Mouse (Mus musculus) left cerebral cortex, postnatal 4 days (tissue): Measurements from ENCODE around the gene 2610528A11Rik. TPM values are rescaled to one million over a fixed set of nuclear protein-coding genes. Genes with fewer than 3 reads are reported as not detected.
A peak's percentile ranks its signal among the peaks of the same experiment; 100 is the strongest.
"Not testable (repeated sequence)": the region's sequence is repeated elsewhere in the genome, so short reads cannot be mapped to it uniquely, and the experiment has no call there.

Source experiments
- DNase-seq: peaks from one replicate; pipeline ENCODE4 v3.0.0-alpha.2; 2022
- intact Hi-C: fragments of 180-260 bp; cut with DNase I; formaldehyde crosslinking; loops from one replicate; pipeline ENCODE4 v1.15.1; 2025
- total RNA-seq, 2 experiments: library from RNA; stranded (reverse); gene quantifications; 2 replicates each; pipeline ENCODE4 v1.2.3; 2021

Gene 2610528A11Rik
- total RNA-seq = under 1 TPM; 0.54 to 0.72 TPM

DNA sequence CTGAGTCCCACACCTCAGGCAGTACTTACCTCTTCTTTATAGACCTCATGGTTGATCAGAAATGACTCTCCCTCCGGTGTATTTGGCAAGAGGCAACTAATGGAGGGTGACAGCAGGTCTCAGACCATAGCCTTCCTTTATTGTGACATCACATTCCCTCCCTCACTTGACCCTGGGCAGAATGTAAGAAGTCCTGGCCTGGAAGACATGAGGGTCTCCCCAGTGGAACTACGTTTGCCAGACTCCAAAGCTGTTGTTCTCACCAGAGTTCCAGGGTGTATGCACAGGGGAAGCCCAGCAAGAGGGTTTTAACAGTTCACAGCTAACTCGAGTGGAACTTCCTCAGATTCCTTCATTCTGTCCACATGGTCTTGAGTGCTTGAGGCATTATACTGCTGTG, at the start of gene 2610528A11Rik:
2610528A11Rik (minus strand) TSS at position 101 of the 400 bp plus-strand sequence.
- intact Hi-C loops = no loop called here
- DNase-seq = no peak

DNA sequence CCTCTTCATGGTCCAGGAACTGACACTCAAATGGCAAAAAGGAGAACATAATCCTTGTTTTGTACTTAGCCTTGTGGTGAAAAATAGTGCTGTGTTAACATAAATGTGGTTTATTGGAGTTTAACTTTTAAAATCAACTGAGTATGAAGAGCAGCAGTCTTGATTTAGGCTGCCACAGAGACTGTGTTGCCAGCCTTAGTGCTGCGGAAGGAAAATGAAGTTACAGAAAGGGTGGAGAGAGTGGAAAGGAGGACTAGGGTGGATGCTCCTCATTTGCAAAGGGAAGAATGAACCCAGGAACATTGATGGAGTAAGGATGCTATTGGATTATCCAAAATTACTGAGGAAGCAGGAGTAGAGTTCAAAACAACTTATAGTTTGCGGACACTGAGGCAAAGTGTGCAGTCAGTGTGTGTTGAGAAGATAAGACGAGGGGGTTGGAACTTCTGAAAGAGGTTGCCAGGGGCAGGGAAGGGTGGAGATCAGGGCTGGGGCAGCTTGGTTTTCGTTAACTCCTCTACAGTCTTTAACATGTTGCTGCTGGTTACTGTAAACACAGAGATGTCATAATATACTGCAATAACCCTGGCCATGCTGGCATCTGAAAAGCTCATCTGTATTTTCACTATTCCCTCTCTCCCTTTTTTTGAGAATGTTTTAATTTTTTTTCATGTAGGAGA, 49.6 kb upstream of the 2610528A11Rik start:
- no peak for DNase-seq
- intact Hi-C loops = no loop called here

DNA sequence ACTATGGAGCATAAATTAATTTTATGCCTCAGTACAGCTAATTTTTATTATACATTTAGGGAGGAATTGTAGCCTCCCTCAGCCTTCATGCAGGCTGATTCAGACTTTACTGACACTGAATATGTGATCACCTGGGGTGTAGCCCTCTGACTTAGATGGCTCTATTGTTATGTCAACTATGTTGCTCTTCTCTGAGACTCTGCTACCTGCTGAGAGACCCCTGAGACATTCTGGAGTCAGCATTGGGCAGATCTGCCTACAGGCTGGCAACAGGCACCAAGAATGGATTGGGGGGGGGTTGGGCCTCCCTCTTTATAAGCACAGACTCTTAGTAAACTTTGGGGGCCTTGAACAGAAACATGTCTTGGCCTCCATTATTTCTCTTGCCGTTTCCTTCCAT, 40.6 kb upstream of the 2610528A11Rik start:
- no peak for DNase-seq
- intact Hi-C loops = no loop called here

DNA sequence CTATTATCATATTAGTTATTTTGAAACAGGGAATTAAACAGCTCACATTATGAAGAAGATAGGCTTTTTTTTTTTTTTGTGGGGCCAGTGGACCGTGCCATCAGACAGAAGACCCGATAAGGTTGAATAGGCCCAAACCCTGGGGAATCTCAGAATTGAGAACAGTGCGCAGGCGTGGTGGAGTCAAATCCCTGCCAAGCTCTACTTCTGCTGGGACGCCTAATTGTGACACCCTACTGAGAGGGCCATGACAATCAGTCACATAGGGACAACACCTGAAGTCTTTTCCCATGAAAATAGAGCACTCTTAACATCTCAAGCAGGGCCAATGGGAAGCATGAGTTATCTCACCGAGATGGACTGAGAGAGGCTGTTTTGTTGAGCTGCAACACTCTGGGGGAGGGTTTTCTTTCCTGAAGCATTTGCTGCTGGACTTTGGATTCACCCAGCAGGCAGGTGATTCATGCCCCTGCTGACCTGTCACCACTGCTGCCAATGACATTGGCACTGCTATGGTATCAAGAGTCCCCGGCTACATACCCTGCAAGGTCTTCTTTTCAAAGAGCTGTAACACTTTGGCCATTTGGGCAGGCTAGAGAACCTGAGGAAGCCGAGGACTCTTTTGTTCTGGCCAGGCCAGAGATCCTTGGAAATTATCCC, 25.4 kb upstream of the 2610528A11Rik start:
- no peak for DNase-seq

DNA sequence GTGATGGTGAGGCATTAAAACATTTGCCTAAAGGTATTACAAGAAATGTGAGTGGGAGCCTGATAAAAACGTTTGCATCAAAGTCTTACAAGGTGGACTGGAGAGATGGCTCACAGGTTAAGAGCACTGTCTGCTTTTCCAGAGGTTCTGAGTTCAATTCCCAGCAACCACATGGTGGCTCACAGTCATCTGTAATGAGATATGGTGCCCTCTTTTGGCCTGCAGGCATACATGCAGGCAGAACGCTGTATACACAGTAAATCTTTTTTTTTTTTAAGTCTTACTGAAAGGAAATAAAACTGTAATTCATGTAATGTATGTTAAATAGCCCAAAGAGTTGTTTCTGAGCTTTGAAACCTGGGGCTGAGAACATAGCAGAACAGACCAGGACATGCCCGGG, 23.8 kb upstream of the 2610528A11Rik start:
- intact Hi-C loops = not testable (repeated sequence)

More for the DNA sequence above, 25.4 kb upstream of the 2610528A11Rik start:
- intact Hi-C loops = no loop called here

DNA sequence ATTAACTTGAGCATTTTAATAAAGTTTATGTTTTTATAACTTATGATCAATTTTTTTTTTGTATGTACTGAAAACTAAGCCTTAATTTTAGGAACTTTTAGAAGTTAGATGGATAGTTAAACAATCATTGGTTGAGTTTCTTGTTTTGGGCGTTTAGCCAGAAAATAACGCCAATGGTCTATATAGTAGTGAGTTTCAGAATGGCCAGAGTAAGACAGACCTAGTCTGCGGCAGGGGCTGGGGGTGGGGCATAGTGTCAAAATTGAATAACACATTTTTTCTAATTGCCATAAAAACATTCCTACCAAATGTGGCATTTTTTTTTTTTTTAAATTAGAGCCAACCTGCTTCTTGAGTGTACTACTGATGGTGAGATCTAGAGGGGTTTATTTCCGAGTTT, 22.3 kb upstream of the 2610528A11Rik start:
- no peak for DNase-seq
- intact Hi-C loops = no loop called here

More for the DNA sequence above, 23.8 kb upstream of the 2610528A11Rik start:
- not testable (repeated sequence) for DNase-seq

DNA sequence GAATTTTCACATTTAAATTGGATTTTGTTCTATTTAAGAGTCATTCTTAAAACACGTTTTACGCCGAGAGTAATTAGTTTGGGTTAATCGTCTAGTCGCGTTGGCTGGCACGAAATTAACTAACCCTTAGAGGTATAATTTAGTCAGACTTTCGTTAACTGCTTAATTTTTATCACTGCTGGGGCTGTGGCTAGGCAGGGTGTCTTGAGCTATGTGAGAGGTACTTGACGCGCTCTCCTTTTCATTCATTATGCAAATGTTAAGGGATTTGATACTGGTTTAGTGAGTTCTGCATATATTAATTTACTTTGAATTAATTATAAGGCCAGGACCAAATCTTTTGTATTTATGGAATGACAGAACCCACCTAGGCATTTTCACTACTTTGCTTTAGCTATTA, 21.8 kb upstream of the 2610528A11Rik start:
- intact Hi-C loops = no loop called here
- no peak for DNase-seq

DNA sequence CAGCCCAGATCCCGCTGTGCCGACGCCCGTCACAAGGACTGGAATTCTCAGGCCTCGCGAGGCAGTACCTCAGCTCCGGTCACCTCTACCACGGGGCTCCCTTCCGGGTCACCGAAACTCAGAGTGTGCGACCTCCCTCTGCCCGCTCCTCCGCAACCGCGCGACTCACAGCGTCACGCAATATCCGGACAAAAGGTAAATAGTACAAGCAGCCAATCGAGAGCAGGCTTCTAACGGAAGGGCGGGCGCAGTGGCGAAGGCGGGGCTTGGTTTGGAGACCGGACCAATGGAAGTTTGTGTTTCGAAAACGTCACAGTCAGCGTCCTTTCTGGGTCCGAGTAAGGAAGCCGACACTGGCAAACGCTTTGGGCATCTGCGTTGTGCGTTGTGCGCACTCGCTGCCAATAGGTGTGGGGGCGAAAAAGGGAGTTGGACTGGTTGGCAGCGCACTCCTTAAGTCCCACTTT, 21.3 kb upstream of the 2610528A11Rik start, which contains the start of gene Ghitm:
Ghitm (minus strand) TSS at position 146 of the 467 bp plus-strand sequence.
- intact Hi-C loops = no loop called here

DNA sequence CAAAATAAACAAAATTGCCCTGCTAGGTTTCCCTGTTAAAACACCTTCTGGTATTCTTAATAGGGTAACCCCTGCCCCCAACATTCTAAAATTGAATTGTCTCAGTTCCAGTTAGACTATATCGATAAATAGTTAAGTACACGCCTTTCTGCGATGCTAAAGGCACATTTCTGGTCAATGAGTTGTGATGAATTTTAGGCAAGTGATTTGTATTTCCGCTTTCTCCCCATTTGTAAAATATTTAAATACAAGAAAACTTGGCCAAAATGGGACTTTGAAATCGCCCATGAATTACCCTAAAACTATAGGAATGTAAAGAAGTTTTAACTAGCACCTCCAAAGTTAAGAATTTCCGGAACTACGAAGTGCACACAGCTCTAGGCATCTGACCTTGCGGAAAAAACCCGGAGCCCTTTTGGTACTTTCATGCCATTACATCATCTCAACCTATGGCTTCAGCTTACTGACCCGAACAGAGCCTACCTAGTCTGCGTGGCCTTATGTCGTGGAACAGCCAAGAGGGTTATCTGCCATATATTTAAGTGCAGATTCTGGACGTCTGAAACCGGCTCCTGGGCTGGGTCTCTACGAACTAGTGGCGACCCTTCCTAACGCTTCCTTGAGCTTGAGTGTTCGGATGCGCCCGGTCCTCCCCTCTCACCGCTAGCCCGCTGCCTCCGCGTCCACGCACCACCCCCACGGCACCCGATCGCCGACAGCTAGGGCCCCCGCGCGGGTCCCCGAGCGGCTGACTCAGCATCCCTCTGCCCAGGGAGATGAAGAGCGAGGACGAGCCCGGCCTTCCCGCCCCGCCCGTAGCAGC, 20.7 kb upstream of the 2610528A11Rik start:
- intact Hi-C loops = no loop called here
- DNase-seq = no peak

More for the DNA sequence above, 21.3 kb upstream of the 2610528A11Rik start, which contains the start of gene Ghitm:
- DNase-seq = peak; percentile 96

DNA sequence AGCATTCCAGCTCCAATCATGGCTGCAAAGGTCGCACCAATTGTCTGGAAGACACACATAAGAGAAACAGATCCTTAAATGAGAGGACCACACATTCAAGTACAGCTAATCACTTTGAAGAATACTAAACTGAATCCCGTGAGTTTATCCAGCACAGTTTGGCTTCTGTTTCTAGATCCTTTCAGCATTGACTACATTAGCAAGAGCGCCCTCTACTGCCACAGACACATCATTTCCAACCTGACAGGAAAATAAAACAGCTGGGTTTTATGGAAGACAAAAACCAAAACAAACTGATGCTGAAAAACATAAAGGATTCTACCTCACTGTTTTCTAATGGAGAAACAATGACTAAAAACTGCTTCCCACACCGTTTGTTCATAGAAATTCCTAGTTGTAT, 13.8 kb upstream of the 2610528A11Rik start:
- DNase-seq = peak; percentile 43
- intact Hi-C loops = loop anchor here (10.0 kb wide), 1 partner anchor 263 kb away; no protein-coding TSS in a partner anchor

DNA sequence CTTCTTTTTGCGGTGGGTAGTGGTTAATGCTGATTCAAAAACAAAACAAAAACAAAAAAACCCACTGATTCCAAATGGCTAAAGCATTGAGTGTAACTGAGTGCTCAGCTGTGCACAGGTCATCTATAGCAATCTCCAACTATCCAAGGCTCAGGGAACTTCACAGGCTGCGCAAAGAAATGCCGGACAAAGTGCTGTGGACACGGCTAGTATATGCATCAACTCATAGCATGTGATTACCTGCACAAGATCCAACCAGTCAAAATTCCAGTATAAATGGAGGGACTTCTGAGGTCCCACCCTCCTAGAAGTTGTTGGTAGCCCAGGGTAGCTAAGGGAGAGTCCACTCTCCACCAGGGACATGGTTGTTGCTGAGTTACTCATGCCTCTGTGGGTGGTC, 5.4 kb upstream of the 2610528A11Rik start:
- intact Hi-C loops = no loop called here
- no peak for DNase-seq

DNA sequence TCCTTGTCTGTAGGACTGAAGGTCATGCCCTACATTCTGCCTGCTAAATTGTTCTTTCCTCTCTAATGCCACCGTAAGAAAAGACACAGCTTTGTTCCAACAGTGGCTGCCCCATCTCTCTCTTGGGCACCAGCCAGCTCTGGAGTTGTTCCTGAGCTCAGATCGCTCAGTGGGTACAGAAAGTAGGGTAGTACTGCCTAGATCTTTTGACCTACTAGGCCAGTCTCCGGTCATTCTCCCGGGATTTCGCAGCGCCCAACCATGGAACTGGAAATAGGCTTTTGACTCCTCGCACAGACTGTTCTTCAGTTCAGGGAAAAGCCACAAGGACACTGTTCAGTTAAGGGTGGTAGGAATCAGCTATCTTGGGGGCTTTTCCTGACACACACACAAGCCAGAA, 891 bp downstream of the 2610528A11Rik start:
- no peak for DNase-seq
- intact Hi-C loops = no loop called here

DNA sequence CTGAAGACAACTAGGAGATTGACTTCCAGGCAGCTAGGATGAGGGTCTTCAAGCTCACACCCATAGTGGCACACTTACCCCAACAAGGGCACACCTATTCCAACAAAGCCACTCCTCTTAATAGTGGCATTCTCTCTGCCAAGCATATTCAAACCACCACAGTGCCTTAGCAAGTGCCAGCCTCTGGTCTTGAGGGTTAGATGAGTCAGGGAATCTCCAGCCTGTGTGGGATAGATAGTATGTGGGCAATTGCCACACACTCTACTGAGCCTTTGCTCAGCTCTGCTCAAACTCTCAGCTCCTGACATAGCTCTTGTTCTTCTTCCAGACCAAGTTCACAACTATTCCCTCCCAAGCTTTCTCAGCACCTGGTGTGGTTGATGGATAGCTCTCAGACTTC, 2.5 kb downstream of the 2610528A11Rik start:
- intact Hi-C loops = no loop called here
- DNase-seq = no peak

DNA sequence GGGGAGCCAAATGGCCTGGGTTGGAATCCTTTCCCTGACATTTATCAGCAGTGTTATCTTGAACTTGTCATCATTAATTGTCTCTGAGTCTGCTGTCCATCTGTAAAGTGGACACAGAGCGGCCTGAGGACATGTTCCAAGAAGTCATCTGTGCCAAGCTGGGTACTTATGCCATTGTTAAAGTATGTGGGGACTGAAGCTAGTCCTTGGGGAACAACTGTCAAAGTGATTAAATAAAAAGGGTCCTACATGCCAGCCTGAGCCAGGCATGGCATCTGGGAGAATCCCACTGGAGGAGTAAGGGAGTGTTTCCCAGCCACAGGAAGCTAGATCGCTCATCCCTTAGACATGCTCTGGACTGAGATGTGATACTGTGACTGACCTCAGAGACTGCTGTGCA, 3.4 kb downstream of the 2610528A11Rik start:
- intact Hi-C loops = no loop called here
- peak; percentile 18 for DNase-seq

DNA sequence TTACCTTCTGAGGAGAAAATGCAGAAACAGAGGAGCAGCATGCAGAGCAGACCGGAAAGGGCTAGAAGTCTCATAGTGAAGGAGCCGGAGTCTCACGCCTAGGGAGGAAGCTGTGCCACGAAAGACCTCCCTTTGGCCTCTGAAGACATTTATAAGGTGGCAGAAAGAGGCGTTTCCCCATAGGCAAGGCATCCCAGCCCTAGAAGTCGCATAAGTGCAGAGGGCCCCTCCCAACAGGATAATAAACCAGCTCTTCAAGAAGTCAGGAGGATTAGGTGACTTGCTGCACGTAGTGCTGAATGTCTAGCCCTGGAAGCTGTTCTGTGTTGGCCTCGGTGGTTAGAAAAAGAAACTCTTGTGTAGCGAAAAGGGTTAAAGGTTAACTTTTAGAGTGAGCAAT, 3.8 kb downstream of the 2610528A11Rik start:
- DNase-seq = no peak
- intact Hi-C loops = no loop called here

DNA sequence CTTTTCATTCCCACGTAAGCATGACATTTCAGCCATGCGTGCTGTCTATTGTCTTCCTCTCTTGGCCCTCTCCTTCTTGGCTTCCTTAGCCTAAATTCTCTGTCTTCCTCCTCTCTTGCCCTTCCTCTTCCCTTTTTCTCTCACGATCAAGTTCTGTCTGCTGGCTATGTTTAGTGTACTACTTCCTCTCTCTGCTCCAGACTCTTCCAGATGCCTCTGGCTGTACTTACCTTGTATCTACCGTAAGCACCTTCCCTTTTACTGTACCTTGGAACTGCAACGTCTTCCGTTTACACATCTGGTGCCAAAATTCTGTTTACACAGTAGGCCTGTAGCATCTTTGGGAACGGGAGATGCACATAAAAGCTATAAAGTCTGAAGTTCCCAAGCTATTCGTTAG, 4.4 kb downstream of the 2610528A11Rik start:
- intact Hi-C loops = no loop called here
- DNase-seq = no peak

DNA sequence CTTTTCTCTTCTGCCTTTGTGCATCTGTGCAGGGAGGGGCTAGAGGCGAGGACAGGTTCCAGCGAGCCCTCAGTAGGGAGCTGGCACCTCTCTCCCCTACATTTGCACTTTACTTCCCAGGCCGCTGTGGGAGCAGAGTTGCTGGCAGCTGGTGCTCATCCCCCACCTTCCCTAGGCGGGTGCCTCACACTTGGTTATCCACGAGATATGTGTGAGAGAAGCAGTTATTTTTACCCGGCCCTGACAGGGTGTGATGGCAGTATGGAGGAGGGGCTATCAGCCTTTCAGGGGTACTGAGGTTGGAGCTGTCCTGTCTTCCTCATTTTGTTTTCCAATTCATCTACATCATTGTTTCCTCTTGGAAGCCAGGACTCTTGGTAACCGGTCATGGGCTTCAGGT, 8.0 kb downstream of the 2610528A11Rik start:
- peak; percentile 24 for DNase-seq
- intact Hi-C loops = no loop called here

DNA sequence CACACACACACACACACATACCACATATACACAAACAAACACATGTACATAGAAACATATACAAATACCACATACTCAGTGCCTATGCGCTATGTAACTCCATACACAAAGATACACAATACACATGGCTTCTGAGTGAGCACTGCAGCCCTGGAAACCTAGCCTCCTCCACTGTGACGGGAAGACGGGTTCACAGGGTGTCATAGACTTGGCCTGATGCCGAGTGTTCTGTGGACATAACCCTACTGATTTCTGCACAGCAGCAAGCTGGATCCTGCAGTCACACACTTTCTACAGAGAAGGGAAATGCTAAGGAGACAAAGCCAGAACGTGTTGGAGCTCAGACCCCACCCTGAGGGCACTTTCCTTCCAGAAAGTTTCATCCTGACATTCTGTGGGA, 9.1 kb downstream of the 2610528A11Rik start:
- peak; percentile 44 for DNase-seq
- intact Hi-C loops = no loop called here

DNA sequence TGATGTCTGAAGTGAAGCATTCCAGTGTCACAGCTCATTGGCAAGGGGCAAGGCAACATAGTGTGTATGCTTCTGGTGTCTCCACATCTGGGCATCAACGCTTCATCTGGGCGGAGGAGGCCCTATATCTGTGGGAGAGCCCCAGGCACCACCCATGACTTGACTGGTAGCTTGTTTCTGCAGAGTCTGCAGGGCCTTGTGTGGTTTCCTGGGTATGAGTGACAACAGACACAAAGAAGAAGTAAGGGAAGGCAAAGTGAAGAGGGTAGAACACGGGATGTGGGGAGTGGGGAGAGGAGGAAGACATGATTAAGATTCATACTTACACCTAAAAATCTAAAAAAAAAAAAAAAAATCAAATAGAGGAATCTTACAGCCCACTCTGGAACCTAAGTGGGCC, 11.3 kb downstream of the 2610528A11Rik start:
- DNase-seq = no peak
- intact Hi-C loops = no loop called here

DNA sequence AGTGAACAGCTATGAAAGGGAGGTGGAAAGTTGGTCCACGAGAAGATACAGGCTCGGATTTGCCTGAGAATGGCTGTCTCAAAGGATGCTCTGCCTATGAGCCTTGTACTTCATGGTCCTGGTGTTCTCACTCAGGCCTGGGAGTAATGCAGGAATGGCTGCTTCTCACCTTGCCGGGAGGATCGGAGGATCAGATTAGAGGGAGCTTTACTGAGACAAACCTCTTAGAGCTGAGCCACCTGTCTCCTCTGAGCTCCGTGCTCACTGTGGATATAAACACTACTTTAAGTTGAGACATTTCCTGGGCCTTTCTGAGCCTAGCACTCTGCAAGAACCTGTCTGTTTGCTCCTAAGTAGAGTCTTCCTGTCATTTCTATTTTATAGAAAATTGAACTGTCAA, 12.3 kb downstream of the 2610528A11Rik start:
- intact Hi-C loops = no loop called here
- no peak for DNase-seq

DNA sequence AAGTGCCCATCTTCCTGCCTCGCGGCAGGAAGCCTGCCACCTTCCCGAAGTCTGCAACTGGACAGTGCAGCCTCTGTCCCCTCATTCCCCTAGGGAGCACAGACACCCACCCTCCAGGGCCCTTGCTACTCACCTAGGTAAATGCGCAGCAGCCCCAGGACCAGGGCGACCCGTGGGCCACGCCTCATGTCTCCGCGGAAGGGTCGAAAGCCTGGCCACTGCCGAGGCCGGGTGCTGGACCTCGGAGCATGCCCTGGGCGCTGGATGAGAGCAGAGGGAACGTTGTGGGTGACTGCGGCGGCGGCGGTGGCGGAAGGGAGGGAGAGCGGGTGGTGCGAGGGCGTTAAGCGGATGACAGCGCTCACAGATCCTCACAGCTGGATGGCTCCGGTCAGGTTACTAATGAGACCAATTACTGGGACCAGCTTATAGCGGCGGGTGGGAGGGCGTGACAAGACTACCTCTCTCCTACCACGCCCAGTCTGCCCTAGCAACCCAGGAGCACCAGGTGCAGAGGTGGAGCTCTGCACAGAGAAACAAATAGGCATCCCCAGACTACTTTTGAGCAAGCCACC, 15.8 kb downstream of the 2610528A11Rik start, which contains the start of gene Cdhr1:
Cdhr1 (minus strand) TSS at position 392 of the 575 bp plus-strand sequence.
- peak; percentile 26 for DNase-seq
- intact Hi-C loops = no loop called here
